ENCODE assay signal across 8 mouse cellular contexts in genomic region chr13:112755507-112756010, GRCm38 (mm10). TPM values are rescaled to one million over a fixed set of nuclear protein-coding genes. Genes with fewer than 3 reads are reported as not detected.
DNase-seq lines count a peak whose midpoint lies in the region; ATAC-seq lines count a peak whose summit lies in the region.

No protein-coding gene starts in this region.

- H3K27ac ChIP-seq in liver, embryonic 13.5 days = peak overlapping the region; percentile 2; the same call in 1 of the 2 replicates
- H3K27ac ChIP-seq in liver, embryonic 12.5 days = no peak overlapping the region; the same call in 1 of the 2 replicates
- peak overlapping the region; percentile 28; the same call in 1 of the 2 replicates for H3K27ac ChIP-seq in embryonic facial prominence, embryonic 14.5 days (replicated peaks; ENCODE audit: low read depth, low read length)
- peak overlapping the region; percentile 33; the same call in 1 of the 2 replicates for H3K27ac ChIP-seq in hindbrain, embryonic 14.5 days
- no peak overlapping the region for H3K27ac ChIP-seq in neural tube, embryonic 11.5 days (ENCODE audit: low read depth, low read length)

- no peaks in the 10 kb centered on the region for H3K27me3 ChIP-seq in liver, embryonic 13.5 days
- 0 out of 2 replicates have a peak, but pooled peaks cover 8% of the 10 kb centered on the region for H3K27me3 ChIP-seq in liver, embryonic 12.5 days (replicated peaks)
- H3K27me3 ChIP-seq in embryonic facial prominence, embryonic 14.5 days (replicated peaks; ENCODE audit: control insufficient read depth, insufficient read depth, low read length) = no peaks in the 10 kb centered on the region
- H3K27me3 ChIP-seq in hindbrain, embryonic 14.5 days (ENCODE audit: control insufficient read depth, insufficient read depth, low read length) = no peaks in the 10 kb centered on the region
- no peaks in the 10 kb centered on the region for H3K27me3 ChIP-seq in neural tube, embryonic 11.5 days (ENCODE audit: control insufficient read depth, insufficient read depth, low read length)

- ATAC-seq in liver, embryonic 13.5 days (ENCODE audit: low read depth) = no peak
- no peak for ATAC-seq in liver, embryonic 12.5 days
- ATAC-seq in embryonic facial prominence, embryonic 14.5 days (ENCODE audit: low read depth) = peak; percentile 53; the same call in 1 of the 2 replicates
- ATAC-seq in hindbrain, embryonic 14.5 days (ENCODE audit: low FRiP score) = peak; percentile 61
- no peak for ATAC-seq in neural tube, embryonic 11.5 days (ENCODE audit: insufficient read depth, low FRiP score, low TSS enrichment)
- ATAC-seq in megakaryocyte progenitor cell, adult 5-6 weeks (replicated peaks; ENCODE audit: poor library complexity) = no peak

- no peak overlapping the region for H3K9ac ChIP-seq in liver, embryonic 13.5 days
- no peak overlapping the region for H3K9ac ChIP-seq in liver, embryonic 12.5 days
- no peak overlapping the region for H3K9ac ChIP-seq in embryonic facial prominence, embryonic 14.5 days (ENCODE audit: low read depth, low read length)
- peak overlapping the region; percentile 36; the same call in 1 of the 2 replicates for H3K9ac ChIP-seq in hindbrain, embryonic 14.5 days
- H3K9ac ChIP-seq in neural tube, embryonic 11.5 days (ENCODE audit: low read length) = no peak overlapping the region

- no peak overlapping the region for H3K4me2 ChIP-seq in liver, embryonic 13.5 days
- no peak overlapping the region for H3K4me2 ChIP-seq in liver, embryonic 12.5 days
- 0 out of 2 replicates have a peak overlapping the region, but pooled peaks have one; percentile 5 for H3K4me2 ChIP-seq in embryonic facial prominence, embryonic 14.5 days (ENCODE audit: low read depth, low read length)
- H3K4me2 ChIP-seq in hindbrain, embryonic 14.5 days (replicated peaks) = peak overlapping the region; percentile 32
- no peak overlapping the region for H3K4me2 ChIP-seq in neural tube, embryonic 11.5 days (ENCODE audit: low read depth)

- no peaks in the 10 kb centered on the region for H3K36me3 ChIP-seq in liver, embryonic 13.5 days
- no peaks in the 10 kb centered on the region for H3K36me3 ChIP-seq in liver, embryonic 12.5 days
- no peaks in the 10 kb centered on the region for H3K36me3 ChIP-seq in embryonic facial prominence, embryonic 14.5 days (ENCODE audit: control insufficient read depth, insufficient read depth, low read length)
- H3K36me3 ChIP-seq in hindbrain, embryonic 14.5 days (replicated peaks; ENCODE audit: control insufficient read depth, insufficient read depth) = no peaks in the 10 kb centered on the region
- no peaks in the 10 kb centered on the region for H3K36me3 ChIP-seq in neural tube, embryonic 11.5 days (ENCODE audit: control insufficient read depth, insufficient read depth, low read length)

- peaks cover 61% of the 10 kb centered on the region for H3K4me1 ChIP-seq in liver, embryonic 13.5 days (replicated peaks)
- H3K4me1 ChIP-seq in liver, embryonic 12.5 days = peaks cover 48% of the 10 kb centered on the region
- peaks cover 30% of the 10 kb centered on the region for H3K4me1 ChIP-seq in embryonic facial prominence, embryonic 14.5 days (ENCODE audit: control insufficient read depth, insufficient read depth, low read length)
- peaks cover 16% of the 10 kb centered on the region; the same call in 1 of the 2 replicates for H3K4me1 ChIP-seq in hindbrain, embryonic 14.5 days (replicated peaks; ENCODE audit: control insufficient read depth, insufficient read depth, low read length)
- peaks cover 6% of the 10 kb centered on the region; the same call in 1 of the 2 replicates for H3K4me1 ChIP-seq in neural tube, embryonic 11.5 days (ENCODE audit: control insufficient read depth, insufficient read depth, low read length)

- DNase-seq in liver, embryonic 13.5 days = no peak
- peak; percentile 64 for DNase-seq in embryonic facial prominence, embryonic 14.5 days (ENCODE audit: low spot score)
- no peak for DNase-seq in hindbrain, embryonic 14.5 days (ENCODE audit: low spot score)
- DNase-seq in neural tube, embryonic 11.5 days (ENCODE audit: low spot score) = peak; percentile 55
- no peak for DNase-seq in natural killer cell, adult 2 months (ENCODE audit: low spot score in 2 of 2)
- DNase-seq in left cerebral cortex, adult 18-20 months (ENCODE audit: low spot score in 2 of 2) = no peak

- H3K4me3 ChIP-seq in liver, embryonic 13.5 days (replicated peaks) = no peak overlapping the region
- H3K4me3 ChIP-seq in liver, embryonic 12.5 days = no peak overlapping the region
- no peak overlapping the region for H3K4me3 ChIP-seq in embryonic facial prominence, embryonic 14.5 days (ENCODE audit: low read depth, low read length)
- no peak overlapping the region for H3K4me3 ChIP-seq in hindbrain, embryonic 14.5 days (replicated peaks; ENCODE audit: low read length)
- H3K4me3 ChIP-seq in neural tube, embryonic 11.5 days (ENCODE audit: low read depth, low read length) = no peak overlapping the region

- 75% methylated on average over 11 of the region's 11 CpGs for WGBS in liver, embryonic 13.5 days (ENCODE audit: insufficient replicate concordance)
- 67% methylated on average over 11 of the region's 11 CpGs for WGBS in liver, embryonic 12.5 days (ENCODE audit: insufficient replicate concordance)
- 40% methylated on average over 11 of the region's 11 CpGs for WGBS in embryonic facial prominence, embryonic 14.5 days
- 46% methylated on average over 11 of the region's 11 CpGs for WGBS in hindbrain, embryonic 14.5 days
- 57% methylated on average over 11 of the region's 11 CpGs for WGBS in neural tube, embryonic 11.5 days

- H3K9me3 ChIP-seq in liver, embryonic 13.5 days (replicated peaks) = no peaks in the 10 kb centered on the region
- no peaks in the 10 kb centered on the region for H3K9me3 ChIP-seq in liver, embryonic 12.5 days (replicated peaks)
- H3K9me3 ChIP-seq in embryonic facial prominence, embryonic 14.5 days (ENCODE audit: control insufficient read depth, low read length) = no peaks in the 10 kb centered on the region
- no peaks in the 10 kb centered on the region for H3K9me3 ChIP-seq in hindbrain, embryonic 14.5 days (ENCODE audit: control insufficient read depth, low read length)
- no peaks in the 10 kb centered on the region for H3K9me3 ChIP-seq in neural tube, embryonic 11.5 days (ENCODE audit: control insufficient read depth, low read length)

RNA-seq across cellular contexts. Expression of gene Plpp1, which starts 45.0 kb away (rescaled TPM):
- polyA plus RNA-seq in liver, embryonic 13.5 days (2015; fragmentation: Nextera tagmentation; extraction: Ambion mirVana) = 31.8 and 32.2 TPM in 2 replicates
- polyA plus RNA-seq in liver, embryonic 12.5 days (2016; fragmentation: Nextera tagmentation; extraction: Ambion mirVana) = 28.6 and 30.8 TPM in 2 replicates
- 60.5 and 64.6 TPM in 2 replicates for polyA plus RNA-seq in embryonic facial prominence, embryonic 14.5 days (2014; fragmentation: Nextera tagmentation; extraction: Ambion mirVana)
- 63.8 and 65.1 TPM in 2 replicates for polyA plus RNA-seq in hindbrain, embryonic 14.5 days (2014; fragmentation: Nextera tagmentation; extraction: Ambion mirVana)
- polyA plus RNA-seq in neural tube, embryonic 11.5 days (2014; fragmentation: Nextera tagmentation; extraction: Ambion mirVana) = 19.5 and 21.4 TPM in 2 replicates
- 10 to 100 TPM; 26.7 to 33.7 TPM for total RNA-seq in left cerebral cortex, adult 18-20 months (2021)
- total RNA-seq in megakaryocyte progenitor cell, adult 5-6 weeks (2015) = 1.2 and 1.6 TPM in 2 replicates
- total RNA-seq in megakaryocyte progenitor cell, adult 5-6 weeks (2017) = 1.0 and 2.7 TPM in 2 replicates

Comparison
In these comparisons a context has a peak if more than half of its experiments do, and no peak if none do; other contexts are left out.
1. H3K27ac ChIP-seq: peak in liver, embryonic 13.5 days (single experiment), embryonic facial prominence, embryonic 14.5 days (single experiment) and hindbrain, embryonic 14.5 days (single experiment); none in liver, embryonic 12.5 days (single experiment) and neural tube, embryonic 11.5 days (single experiment).
2. ATAC-seq: peak in embryonic facial prominence, embryonic 14.5 days (single experiment) and hindbrain, embryonic 14.5 days (single experiment); none in liver, embryonic 13.5 days (single experiment), liver, embryonic 12.5 days (single experiment), neural tube, embryonic 11.5 days (single experiment) and megakaryocyte progenitor cell, adult 5-6 weeks (single experiment).
3. DNase-seq: peak in embryonic facial prominence, embryonic 14.5 days (single experiment) and neural tube, embryonic 11.5 days (single experiment); none in liver, embryonic 13.5 days (single experiment), hindbrain, embryonic 14.5 days (single experiment), natural killer cell, adult 2 months (0 of 2) and left cerebral cortex, adult 18-20 months (0 of 2).
4. H3K4me2 ChIP-seq: peak in embryonic facial prominence, embryonic 14.5 days (single experiment) and hindbrain, embryonic 14.5 days (single experiment); none in liver, embryonic 13.5 days (single experiment), liver, embryonic 12.5 days (single experiment) and neural tube, embryonic 11.5 days (single experiment).